Mouse (Mus musculus) ES-Bruce4 (cell line): ENCODE measurements at regions not wholly inside any gene's neighbourhood (a gene's known extent, or its start where the extent isn't known, plus 50 kb on each side); places are given as distances from the start of the nearest gene placed in this dataset.

Experiments
- H3K27ac ChIP-seq: 2 replicates; pipeline ENCODE4 v1.5.1; 2012; ENCODE audit warnings: low read length, inconsistent platforms; ENCODE audit not compliant: insufficient read depth
- H3K27me3 ChIP-seq: 2 replicates; pipeline ENCODE4 v1.6.1; 2012; ENCODE audit warnings: mild to moderate bottlenecking, low read length, inconsistent platforms; ENCODE audit not compliant: control insufficient read depth, poor library complexity, insufficient read depth, severe bottlenecking
- H3K36me3 ChIP-seq: 2 replicates; pipeline ENCODE4 v1.6.1; 2012; ENCODE audit warnings: inconsistent platforms, mild to moderate bottlenecking, low read length, moderate library complexity; ENCODE audit not compliant: control insufficient read depth, poor library complexity, insufficient read depth, severe bottlenecking
- H3K4me1 ChIP-seq: one replicate; pipeline ENCODE4 v1.8.1; 2011; ENCODE audit warnings: low read length; ENCODE audit not compliant: control insufficient read depth, insufficient read depth
- H3K4me3 ChIP-seq: 2 replicates; pipeline ENCODE4 v1.5.1; 2011; ENCODE audit warnings: low read depth, mild to moderate bottlenecking, low read length
- H3K9ac ChIP-seq: 2 replicates; pipeline ENCODE4 v1.6.1; 2012; ENCODE audit warnings: low read depth, mild to moderate bottlenecking, inconsistent platforms; ENCODE audit not compliant: poor library complexity, severe bottlenecking
- H3K9me3 ChIP-seq: replicated peaks from 2 replicates; pipeline ENCODE4 v1.6.1; 2012; ENCODE audit warnings: mild to moderate bottlenecking, low read length, inconsistent platforms; ENCODE audit not compliant: control insufficient read depth, poor library complexity, insufficient read depth, severe bottlenecking
- CTCF ChIP-seq: IDR thresholded peaks from one replicate; pipeline ENCODE4 v1.8.1; 2011; ENCODE audit warnings: low read depth, low read length
- EP300 ChIP-seq: IDR thresholded peaks from 2 replicates; pipeline ENCODE4 v1.6.1; 2011; ENCODE audit warnings: low read depth, low read length; ENCODE audit not compliant: insufficient read depth
- POLR2A ChIP-seq: IDR thresholded peaks from one replicate; pipeline ENCODE4 v1.8.1; 2011; ENCODE audit warnings: low read length; ENCODE audit not compliant: insufficient read depth

DNA sequence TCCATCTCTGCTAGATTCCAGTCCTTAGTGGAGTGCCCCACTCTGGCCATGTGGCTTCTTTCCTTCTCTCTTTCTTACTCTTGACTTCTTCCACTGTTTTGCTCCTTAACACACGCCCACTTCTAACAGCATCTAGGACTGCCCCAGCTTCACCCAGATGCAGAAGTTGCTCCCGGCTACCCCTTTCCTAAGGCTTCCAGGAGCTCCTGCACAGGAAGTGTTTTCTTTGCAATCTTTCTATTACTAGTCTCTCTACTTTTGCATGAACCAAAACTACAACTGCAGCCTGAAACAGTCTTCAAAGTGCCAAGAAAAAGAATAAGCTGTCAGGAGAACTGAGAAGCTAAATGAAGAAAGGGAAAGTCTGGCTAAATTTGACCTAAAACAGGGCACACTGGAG lies 236.6 kb upstream of the Pex5l start:
- no peak for TF ChIP-seq POLR2A
- no peak for TF ChIP-seq CTCF
- no peak for TF ChIP-seq EP300
- H3K4me3 ChIP-seq: no peak overlapping the region
- H3K27ac ChIP-seq: no peak overlapping the region
- no peaks in the 10 kb centered on the region for H3K9me3 ChIP-seq
- H3K27me3 ChIP-seq: no peaks in the 10 kb centered on the region; the same call in 1 of the 2 replicates
- H3K4me1 ChIP-seq: no peaks in the 10 kb centered on the region
- no peaks in the 10 kb centered on the region for H3K36me3 ChIP-seq
- H3K9ac ChIP-seq: no peak overlapping the region

DNA sequence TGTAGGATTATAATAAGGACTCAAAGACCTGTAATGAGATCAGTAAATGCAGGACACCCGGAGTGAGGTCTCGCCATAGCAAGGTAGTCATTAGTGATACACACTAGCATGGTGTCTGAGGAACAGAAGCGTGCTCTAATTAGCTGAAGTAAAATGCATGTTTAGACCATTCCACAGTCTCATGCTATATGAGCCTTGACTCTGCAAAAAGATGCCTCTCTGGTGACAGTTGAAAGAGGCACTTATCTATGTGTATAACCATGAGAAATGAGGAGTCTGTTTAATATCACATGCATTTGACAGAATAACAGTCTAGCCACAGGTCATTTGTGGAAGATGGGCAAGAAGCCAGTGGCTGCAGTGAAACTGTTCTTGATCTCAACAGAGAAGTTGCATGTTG lies 232.1 kb upstream of the Pex5l start:
- H3K27ac ChIP-seq: no peak overlapping the region
- no peaks in the 10 kb centered on the region; the same call in 1 of the 2 replicates for H3K27me3 ChIP-seq
- no peak overlapping the region for H3K9ac ChIP-seq
- TF ChIP-seq CTCF (no peak), POLR2A (no peak), EP300 (no peak)
- no peaks in the 10 kb centered on the region for H3K4me1 ChIP-seq
- H3K4me3 ChIP-seq: no peak overlapping the region
- no peaks in the 10 kb centered on the region for H3K36me3 ChIP-seq
- no peaks in the 10 kb centered on the region for H3K9me3 ChIP-seq

DNA sequence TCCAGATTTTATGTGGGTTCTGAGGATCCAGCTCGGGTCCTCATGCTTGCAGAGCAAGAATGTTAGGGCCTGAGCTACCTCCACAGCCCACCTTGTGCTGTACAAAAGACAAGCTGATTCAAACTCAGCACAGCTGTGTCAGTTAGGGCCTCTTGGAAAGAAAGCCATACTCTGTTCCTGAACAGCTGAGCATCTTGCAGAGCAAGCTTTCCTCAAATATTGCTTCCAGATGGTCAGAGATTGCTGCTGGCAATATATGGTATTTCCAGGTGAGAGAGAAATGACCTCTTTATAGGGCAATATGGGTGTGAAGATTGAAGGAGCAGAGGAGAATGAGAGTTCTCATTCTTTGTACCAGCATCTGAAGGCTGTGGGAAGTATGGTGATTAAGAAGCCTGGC lies 229.8 kb upstream of the Pex5l start:
- Histone ChIP-seq H3K27ac (no peak overlapping the region), H3K9ac (no peak overlapping the region)
- no peak for TF ChIP-seq POLR2A
- no peak for TF ChIP-seq CTCF
- TF ChIP-seq EP300: no peak

DNA sequence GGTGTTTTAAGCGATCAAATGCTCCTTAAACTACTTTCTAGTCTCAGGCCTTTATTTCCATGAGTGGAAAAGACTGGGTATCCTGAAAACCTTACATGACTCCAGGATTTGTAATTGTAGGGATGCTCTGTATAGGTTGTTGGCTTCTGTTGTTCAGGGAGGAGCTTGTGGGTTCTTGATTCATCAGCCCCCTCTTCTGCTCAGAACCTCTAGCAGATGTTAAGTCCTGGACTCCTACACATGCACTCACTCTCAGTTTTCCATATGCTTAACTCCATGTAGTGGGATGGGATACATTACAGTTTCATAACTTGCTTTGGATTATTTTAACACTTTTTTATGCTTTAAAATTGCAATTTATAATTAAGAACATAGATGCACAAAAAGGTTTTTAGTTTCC lies 220.5 kb upstream of the Pex5l start:
- H3K4me1 ChIP-seq: no peaks in the 10 kb centered on the region
- H3K27ac ChIP-seq: no peak overlapping the region
- TF ChIP-seq EP300 (no peak), POLR2A (no peak), CTCF (no peak)
- H3K4me3 ChIP-seq: no peak overlapping the region
- H3K36me3 ChIP-seq: no peaks in the 10 kb centered on the region
- no peaks in the 10 kb centered on the region for H3K27me3 ChIP-seq
- H3K9ac ChIP-seq: no peak overlapping the region
- no peaks in the 10 kb centered on the region for H3K9me3 ChIP-seq

More for the DNA sequence above, 229.8 kb upstream of the Pex5l start:
- Histone ChIP-seq H3K36me3 (no peaks in the 10 kb centered on the region), H3K27me3 (no peaks in the 10 kb centered on the region), H3K4me3 (no peak overlapping the region), H3K9me3 (no peaks in the 10 kb centered on the region), H3K4me1 (no peaks in the 10 kb centered on the region)

DNA sequence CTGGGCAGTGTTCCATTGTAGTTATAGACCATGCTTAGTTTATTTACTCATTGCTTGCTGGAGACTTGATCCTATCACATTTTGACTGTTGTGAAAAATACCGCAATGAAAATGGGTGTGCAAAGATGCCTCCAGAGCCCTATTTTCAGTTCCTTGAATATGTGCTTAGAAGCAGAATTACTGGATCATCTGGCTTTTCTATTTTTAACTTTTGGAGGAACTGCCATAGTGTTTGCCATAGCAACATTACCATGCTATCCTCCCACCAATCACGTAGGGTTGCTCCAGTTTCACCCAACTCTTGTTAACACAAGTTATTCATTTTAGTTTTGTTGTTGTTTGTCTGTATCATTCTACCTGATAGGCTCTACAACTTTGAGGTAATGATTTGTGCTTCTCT lies 217.0 kb upstream of the Pex5l start:
- Histone ChIP-seq H3K9ac (no peak overlapping the region), H3K9me3 (peaks cover 4% of the 10 kb centered on the region; the same call in 1 of the 2 replicates), H3K36me3 (no peaks in the 10 kb centered on the region), H3K27me3 (no peaks in the 10 kb centered on the region), H3K4me3 (no peak overlapping the region), H3K27ac (no peak overlapping the region), H3K4me1 (no peaks in the 10 kb centered on the region)
- TF ChIP-seq CTCF (no peak), POLR2A (no peak), EP300 (no peak)

DNA sequence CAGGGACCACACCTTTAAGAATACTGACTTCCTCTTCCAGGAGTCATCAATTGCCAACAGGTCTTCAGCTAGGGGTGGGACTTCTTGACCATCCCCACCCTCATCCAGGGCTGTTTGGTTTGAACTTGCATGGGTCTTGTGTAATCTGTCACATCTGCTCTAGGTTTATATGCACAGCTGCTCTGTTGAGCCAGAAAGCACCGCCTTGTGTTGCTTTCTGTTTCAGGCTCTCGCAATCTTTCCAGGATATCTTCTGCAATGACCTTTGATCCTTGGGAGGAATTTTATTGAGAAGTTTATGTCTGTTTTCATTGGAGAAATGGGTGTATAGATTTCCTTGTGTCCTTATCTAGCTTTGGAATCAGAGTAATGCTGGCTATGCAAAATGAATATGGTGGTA lies 210.8 kb upstream of the Pex5l start:
- no peak for TF ChIP-seq CTCF
- TF ChIP-seq POLR2A: no peak
- no peak for TF ChIP-seq EP300
- H3K4me3 ChIP-seq: no peak overlapping the region
- H3K27ac ChIP-seq: no peak overlapping the region
- H3K4me1 ChIP-seq: no peaks in the 10 kb centered on the region
- peaks cover 4% of the 10 kb centered on the region; the same call in 1 of the 2 replicates for H3K9me3 ChIP-seq
- no peaks in the 10 kb centered on the region for H3K27me3 ChIP-seq
- no peak overlapping the region for H3K9ac ChIP-seq
- H3K36me3 ChIP-seq: no peaks in the 10 kb centered on the region
